ENCODE assay signal across 18 mouse cellular contexts in genomic region chr14:62928101-62928541, GRCm38 (mm10). TPM values are rescaled to one million over a fixed set of nuclear protein-coding genes. Genes with fewer than 3 reads are reported as not detected.
DNase-seq lines count a peak whose midpoint lies in the region; ATAC-seq lines count a peak whose summit lies in the region.
"Had no signal": no experiment of that assay in that cellular context is flagged by ENCODE, and none has a peak within 500 bp of the region (broad histone marks: within the 10 kb centered on the region; RNA-seq: fewer than 3 reads in every experiment).

No protein-coding gene starts in this region.

- no peaks in the 10 kb centered on the region; the same call in 1 of the 2 replicates for H3K4me1 ChIP-seq in heart, embryonic 16.5 days (ENCODE audit: control insufficient read depth, insufficient read depth, low read length)
- H3K4me1 ChIP-seq: embryonic facial prominence, embryonic 15.5 days had no signal

- 57% methylated on average over 5 of the region's 5 CpGs for WGBS in heart, embryonic 16.5 days

- 0 out of 2 replicates have a peak, but pooled peaks have one; percentile 14 for ATAC-seq in heart, embryonic 16.5 days (replicated peaks; ENCODE audit: extremely low read depth, insufficient read depth, low FRiP score)
- ATAC-seq: forebrain, embryonic 14.5 days had no signal

- H3K4me2 ChIP-seq in heart, embryonic 16.5 days (ENCODE audit: low read depth, low read length), result no peak overlapping the region
- H3K4me2 ChIP-seq: embryonic facial prominence, embryonic 15.5 days; liver, embryonic 11.5 days had no signal

- DNase-seq in heart, adult 8-10 months (ENCODE audit: low spot score), result no peak
- peak; percentile 24 for DNase-seq in lung, postnatal 36 days
- DNase-seq in lung, postnatal 4 days, result no peak
- peak; percentile 20 for DNase-seq in T-cell, adult 2 months (ENCODE audit: low spot score)
- peak; percentile 75 for DNase-seq in layer of hippocampus, adult 9-11 months
- DNase-seq in spleen, adult 18-20 months, result no peak
- DNase-seq in testis, postnatal 10 days (ENCODE audit: low spot score), result no peak
- DNase-seq: gastrocnemius, postnatal 36 days; kidney, adult 2 months had no signal

- H3K9me3 ChIP-seq in heart, embryonic 16.5 days (replicated peaks; ENCODE audit: control insufficient read depth, low read length), result 0 out of 2 replicates have a peak, but pooled peaks cover 2% of the 10 kb centered on the region
- H3K9me3 ChIP-seq: embryonic facial prominence, embryonic 15.5 days had no signal

- H3K27me3 ChIP-seq in heart, embryonic 16.5 days (ENCODE audit: control insufficient read depth, insufficient read depth, low read length), result no peaks in the 10 kb centered on the region
- H3K27me3 ChIP-seq: embryonic facial prominence, embryonic 15.5 days had no signal

- H3K36me3 ChIP-seq in heart, embryonic 16.5 days (ENCODE audit: control insufficient read depth, insufficient read depth), result peaks cover 12% of the 10 kb centered on the region

- H3K27ac ChIP-seq in heart, embryonic 16.5 days (ENCODE audit: low read length), result no peak overlapping the region
- H3K27ac ChIP-seq: embryonic facial prominence, embryonic 15.5 days; macrophage had no signal

- H3K9ac ChIP-seq in heart, embryonic 16.5 days (ENCODE audit: low read length), result no peak overlapping the region
- H3K9ac ChIP-seq: embryonic facial prominence, embryonic 15.5 days had no signal

- H3K4me3 ChIP-seq in heart, embryonic 16.5 days (ENCODE audit: low read length), result no peak overlapping the region
- H3K4me3 ChIP-seq: embryonic facial prominence, embryonic 15.5 days had no signal

RNA-seq across cellular contexts. Expression of gene Defb48, which starts 56.2 kb away (rescaled TPM):
- polyA plus RNA-seq in heart, embryonic 16.5 days (2015; fragmentation: Nextera tagmentation; extraction: Ambion mirVana), result not detected in 2 replicates
- total RNA-seq in heart, adult 8-10 months (2022), result not detected
- total RNA-seq: gastrocnemius, postnatal 36 days; monocyte, adult 5-6 weeks had no signal
- polyA plus RNA-seq: embryonic facial prominence, embryonic 15.5 days; forebrain, embryonic 14.5 days; heart, postnatal 0 days; kidney, adult 2 months; large intestine, adult 2 months; liver, embryonic 11.5 days; macrophage; stomach, embryonic 14.5 days had no signal

Comparison
In these comparisons a context has a peak if more than half of its experiments do, and no peak if none do; other contexts are left out.
1. DNase-seq: peak in lung, postnatal 36 days (single experiment), T-cell, adult 2 months (single experiment) and layer of hippocampus, adult 9-11 months (single experiment); none in heart, adult 8-10 months (single experiment), lung, postnatal 4 days (0 of 2), spleen, adult 18-20 months (0 of 2) and testis, postnatal 10 days (single experiment).